Mouse (Mus musculus) left cerebral cortex, adult 8-10 months (tissue): ENCODE results near the gene Angptl4. TPM values are rescaled to one million over a fixed set of nuclear protein-coding genes. Genes with fewer than 3 reads are reported as not detected.
A peak's percentile ranks its signal among the peaks of the same experiment; 100 is the strongest.
"Not testable (repeated sequence)": the region's sequence is repeated elsewhere in the genome, so short reads cannot be mapped to it uniquely, and the experiment has no call there.

Experiments used
- DNase-seq, 2 experiments: peaks; one replicate each; pipeline ENCODE4 v3.0.0; 2022; ENCODE audit warnings: low spot score in 2 of 2
- total RNA-seq, 4 experiments: library from RNA; stranded (reverse); gene quantifications; 2 replicates each; pipeline ENCODE4 v1.2.4; 2022

Angptl4 gene
- total RNA-seq: 1 to 10 TPM; 2.3 to 3.2 (median 2.5) TPM

DNA sequence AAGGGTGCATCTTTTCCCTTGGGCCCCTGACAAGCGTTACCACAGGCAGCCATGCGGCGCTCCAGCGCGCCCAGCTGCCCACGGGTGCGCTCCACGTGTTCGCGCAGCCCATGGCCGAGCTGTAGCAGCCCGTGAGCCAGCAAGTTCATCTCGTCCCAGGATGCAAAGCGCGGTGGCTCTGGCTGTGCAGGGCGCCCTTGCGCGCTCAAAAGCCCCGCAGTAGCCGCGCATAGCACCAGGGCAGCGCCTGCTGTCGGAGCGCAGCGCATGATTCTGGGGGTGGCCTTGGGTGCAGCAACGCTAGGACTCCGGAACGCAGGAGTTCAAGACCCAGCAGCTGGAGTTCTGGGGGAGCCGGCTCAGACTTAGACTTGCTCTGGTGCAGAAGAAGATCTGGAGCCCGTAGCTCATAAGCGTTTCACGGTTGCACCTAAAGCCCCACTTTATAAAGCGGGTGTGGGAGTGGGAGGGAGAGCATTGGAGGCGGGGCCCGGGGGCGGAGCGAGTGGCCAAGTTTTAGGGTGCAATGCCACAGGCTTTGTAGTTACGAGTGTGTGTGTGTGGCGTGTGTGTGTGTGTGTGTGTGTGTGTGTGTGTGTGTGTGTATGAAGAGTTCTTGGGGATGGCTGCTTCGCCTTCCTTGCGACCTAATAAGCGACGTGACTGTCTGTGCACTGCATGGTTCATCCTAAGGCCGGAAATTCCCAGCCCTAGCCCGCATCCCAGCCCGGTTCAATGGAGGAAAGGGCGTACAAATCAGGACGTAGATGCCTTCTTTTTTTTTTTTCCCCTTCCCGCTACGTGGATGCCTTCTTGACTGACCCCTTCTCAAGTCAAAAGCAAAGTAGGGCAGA, at the start of gene Angptl4:
Angptl4 (minus strand) TSS at position 707 of the 854 bp plus-strand sequence.
- DNase-seq: peak in 1 of 2 experiments; percentile 46

DNA sequence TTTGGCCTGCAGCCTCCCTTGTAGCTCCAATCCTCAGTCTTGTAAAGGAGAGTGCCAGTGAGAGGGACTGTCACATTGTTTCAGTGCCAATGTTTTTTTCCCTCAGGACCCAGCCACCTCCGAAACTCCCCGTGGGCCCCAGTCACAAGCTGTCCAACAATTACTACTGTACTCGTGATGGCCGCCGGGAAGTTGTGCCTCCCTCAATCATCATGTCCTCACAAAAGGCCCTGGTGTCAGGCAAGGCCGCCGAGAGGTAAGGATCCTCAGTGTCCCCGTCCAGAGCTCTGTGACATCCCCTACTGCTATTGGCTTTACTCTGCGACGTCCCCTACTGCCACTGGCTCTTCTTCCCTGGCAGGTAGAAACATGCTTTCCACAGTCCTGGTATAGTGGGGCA, 47.9 kb upstream of the Angptl4 start:
- DNase-seq: no peak

DNA sequence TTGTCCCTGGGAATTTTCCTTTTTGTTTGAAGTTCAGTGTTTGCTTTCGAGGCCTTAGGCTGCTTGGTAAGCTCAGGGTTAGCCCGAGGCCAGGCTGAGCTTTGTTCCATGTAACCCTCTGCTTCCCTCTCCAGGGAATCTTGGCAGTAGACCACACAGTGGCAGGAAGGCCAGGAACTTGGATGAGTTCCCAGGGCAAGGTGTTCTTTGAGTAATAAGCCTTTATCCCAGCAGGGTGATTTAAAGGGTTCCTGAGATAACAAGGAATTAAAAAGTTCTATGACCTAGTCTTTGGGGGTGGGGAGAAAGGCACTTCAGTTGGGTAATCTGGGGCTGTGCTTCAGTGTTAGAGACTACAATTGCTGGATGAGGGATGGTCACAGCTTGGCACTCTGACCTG, 47.3 kb upstream of the Angptl4 start:
- DNase-seq: no peak

DNA sequence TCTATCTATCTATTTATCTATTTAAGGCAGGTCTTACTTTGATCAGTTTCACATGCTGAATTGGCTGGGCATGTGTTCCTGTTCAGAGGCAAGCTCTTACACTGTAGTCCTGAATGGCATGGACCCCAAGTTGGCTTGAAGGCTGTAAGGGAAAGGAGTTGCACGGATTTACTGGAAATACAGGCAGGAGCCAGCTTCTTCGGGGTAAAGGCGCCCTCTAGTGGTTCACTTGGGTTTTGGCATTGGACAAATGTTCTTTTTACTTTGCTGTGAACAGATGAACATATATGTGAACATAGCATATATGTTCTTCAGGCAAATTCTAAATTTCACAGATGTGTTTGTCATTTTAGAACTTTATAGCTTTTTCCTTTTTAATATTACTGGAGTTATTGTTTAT, 45.2 kb upstream of the Angptl4 start:
- peak in 1 of 2 experiments; percentile 36 for DNase-seq

DNA sequence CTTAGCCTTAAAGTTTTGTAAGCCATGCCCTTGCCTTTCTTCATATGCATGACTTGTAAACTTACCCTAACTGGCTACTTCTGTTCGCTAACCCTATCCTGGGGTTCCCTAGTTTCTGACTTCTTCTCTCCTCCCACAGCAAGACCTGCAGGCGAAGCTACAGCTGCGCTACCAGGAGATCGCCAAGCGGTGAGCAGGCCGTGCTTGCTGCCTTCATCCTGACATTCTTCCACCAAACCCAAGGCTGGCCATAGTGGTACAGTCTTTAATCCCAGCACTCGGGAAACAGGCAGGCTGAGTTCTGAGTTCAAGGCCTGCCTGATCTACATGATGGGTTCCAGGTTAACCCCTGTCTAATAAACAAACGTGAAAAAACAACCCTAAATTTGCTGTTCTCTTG, 43.8 kb upstream of the Angptl4 start:
- no peak for DNase-seq

DNA sequence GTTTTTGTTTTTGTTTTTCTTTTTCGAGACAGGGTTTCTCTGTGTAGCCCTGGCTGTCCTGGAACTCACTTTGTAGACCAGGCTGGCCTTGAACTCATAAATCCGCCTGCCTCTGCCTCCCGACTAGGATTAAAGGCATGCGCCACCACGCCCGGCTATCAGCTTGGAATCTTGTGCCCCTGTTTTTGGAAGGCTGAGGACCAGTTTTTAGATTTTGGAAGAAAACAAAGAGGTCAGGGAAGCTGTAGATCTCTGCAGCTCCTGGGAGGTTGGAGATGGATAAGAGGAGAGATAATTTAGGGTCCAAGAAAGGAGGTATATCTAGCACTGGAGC, 43.3 kb upstream of the Angptl4 start:
- DNase-seq: not testable (repeated sequence)

DNA sequence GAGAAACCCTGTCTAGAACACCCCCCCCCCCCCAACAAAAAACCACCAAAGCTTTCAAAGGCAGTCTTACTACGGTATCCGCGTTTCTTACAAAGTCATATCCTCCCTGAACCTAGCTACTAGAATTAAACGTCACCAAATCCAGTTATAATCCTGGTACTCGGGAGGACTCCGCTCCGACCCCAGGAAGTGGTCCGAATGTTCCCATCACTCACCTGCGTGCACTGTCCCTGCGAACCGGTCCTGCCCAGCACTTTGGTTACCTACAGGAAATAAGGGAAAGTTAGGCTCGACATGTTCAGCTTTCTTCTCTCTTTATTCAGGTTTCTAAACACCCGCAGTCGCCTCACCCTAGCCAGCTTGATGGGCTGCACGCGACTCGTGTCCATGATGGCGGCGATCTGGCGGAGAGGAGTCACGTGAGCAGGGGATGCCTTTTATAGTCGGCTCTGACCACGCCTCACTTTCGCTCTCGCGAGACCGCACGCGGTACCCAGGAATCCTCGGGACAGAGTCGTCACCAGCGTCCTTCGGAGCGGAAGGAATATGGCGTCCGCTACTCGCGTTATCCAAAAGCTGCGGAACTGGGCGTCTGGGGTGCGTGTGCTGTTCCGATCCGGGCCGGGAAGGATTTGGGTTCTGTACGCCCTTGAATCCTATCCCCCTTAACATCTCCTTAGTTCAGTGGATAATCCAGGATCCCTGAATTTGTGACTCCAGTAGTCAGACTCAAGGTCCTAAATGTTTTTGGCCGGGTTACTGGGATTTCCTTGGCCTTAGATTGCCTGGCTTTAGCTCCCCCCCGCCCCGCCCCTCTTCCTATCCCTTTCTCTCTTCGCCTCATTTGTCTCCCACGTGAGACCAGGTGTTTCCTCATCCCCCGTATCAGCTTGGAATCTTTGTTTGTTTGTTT, 42.7 kb upstream of the Angptl4 start, which contains the start of the genes Rps28 and Ndufa7:
Rps28 (minus strand) TSS at position 479 of the 913 bp plus-strand sequence.
Ndufa7 (plus strand) TSS at position 489 of the 913 bp plus-strand sequence.
- DNase-seq: peak; percentile 96 to 97

DNA sequence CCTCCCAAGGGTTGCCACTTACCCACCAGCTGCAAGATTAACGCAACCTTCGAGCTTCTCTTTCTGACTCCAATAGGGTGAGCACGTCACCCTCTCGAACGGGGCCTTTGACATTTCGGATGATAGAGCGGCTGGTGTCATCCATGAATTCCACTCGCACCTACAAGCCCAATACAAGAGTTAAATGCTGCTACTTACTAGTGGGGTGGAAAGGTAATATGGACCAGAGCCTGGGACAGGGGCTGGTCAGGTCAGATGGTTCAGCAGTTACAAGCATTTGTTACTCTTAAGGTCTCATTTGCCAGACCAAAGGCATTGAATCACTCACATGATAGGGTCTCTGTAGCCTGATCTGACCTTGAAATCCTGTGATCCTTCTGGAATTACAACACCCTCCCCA, 41.5 kb upstream of the Angptl4 start:
- not testable (repeated sequence) for DNase-seq

DNA sequence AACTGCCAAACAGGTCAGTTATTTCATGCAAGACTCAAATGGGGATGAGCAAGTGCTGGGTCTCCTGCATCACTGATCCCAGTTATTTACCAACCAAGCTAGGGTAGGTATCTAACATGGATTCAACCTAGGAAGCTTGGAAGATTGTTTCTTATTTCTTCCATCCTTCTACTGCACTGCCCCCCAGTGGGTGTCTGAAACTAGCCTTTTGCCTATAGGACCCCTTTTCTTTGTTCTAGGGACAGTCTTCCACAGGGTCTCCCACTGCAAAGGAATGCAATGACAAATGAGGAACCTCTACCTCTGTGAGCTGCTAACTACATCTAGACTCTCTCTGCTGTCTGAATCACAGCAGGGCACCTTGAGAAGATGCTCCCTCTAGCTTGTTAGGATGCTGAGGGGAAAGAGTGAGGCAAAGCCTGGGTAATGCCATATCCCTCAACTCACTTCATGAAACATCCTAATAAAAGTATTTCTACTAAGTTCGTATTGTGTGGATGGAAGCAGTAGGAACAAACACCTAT, 40.9 kb upstream of the Angptl4 start:
- DNase-seq: no peak

DNA sequence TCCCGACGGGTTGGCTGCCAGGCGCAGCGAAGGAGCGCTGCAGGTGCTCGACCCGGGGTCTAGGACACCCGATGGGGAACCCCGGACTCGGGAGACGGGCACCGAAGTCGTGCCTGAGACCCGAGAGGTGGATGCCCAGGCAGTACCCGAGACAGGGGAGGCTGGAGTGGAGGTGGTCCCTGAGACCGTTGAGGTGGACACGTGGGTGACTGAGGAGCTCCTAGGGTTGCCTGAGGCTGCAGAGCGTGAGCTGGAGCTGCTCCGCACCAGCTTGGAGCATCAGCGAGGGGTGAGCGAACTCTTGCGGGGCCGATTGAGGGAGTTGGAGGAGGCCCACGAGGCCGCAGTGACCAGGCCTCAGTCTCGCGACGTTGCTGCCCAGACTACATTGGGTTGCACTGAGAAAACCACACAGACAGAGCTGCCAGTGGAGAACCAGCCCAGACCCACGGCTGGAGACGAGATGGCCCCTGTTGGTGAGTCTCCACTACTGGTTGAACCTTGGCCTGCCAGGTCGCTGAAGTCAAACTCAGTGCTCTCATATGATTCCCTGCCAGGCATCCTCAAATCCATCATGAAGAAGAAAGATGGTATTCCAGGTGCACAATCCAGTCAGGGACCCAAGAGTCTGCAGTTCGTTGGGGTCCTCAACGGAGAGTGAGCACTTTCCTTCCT, 36.5 kb upstream of the Angptl4 start:
- peak in 1 of 2 experiments; percentile 57 for DNase-seq

DNA sequence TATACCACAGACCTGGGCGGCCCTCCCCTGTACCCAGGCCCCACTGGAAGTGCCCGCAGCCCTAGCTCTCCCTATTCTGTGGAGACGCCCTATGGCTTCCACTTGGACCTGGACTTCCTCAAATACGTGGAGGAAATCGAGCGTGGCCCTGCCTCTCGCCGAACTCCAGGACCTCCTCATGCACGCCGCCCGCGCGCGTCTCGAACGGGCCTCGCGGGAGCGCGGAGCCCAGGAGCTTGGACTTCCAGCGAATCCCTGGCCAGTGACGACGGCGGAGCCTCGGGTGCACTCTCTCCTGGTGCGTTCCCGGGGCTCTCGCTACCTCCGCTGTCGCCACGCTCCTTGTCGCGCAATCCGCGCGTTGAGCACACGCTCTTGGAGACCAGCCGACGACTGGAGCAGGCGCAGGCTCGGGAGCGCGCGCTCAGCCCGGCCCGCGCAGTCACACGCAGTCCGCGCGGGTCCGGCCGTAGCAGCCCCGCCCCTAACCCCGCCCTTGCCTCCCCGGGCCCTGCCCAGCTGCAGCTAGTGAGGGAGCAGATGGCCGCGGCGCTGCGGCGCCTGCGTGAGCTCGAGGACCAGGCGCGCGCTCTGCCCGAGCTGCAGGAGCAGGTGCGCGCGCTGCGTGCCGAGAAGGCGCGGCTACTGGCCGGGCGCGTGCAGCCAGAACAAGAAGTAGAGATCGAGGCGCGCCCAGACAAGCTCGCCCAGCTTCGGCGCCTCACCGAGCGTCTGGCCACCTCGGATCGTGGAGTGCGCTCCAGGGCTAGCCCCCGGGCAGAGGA, 35.7 kb upstream of the Angptl4 start:
- peak; percentile 73 to 94 for DNase-seq

DNA sequence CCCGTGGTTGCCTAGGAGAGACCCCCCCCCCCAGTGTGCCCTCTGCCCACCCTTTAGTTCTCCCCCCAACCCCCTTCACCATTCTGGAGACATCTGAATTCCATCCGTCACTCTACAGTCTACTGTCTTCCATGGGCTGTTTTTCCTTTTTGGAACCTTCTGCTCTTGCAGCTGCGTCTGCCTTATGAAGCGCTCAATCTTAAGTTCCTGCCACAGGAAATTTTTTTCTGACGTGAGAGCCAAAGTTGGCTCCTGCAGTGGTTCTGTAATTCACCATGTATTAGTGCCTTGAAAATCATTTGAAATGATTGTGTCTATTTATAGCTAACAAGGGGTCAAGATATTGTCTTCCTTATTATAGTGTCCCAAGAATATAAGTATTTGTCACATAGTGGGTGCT, 35.0 kb upstream of the Angptl4 start:
- DNase-seq: no peak

DNA sequence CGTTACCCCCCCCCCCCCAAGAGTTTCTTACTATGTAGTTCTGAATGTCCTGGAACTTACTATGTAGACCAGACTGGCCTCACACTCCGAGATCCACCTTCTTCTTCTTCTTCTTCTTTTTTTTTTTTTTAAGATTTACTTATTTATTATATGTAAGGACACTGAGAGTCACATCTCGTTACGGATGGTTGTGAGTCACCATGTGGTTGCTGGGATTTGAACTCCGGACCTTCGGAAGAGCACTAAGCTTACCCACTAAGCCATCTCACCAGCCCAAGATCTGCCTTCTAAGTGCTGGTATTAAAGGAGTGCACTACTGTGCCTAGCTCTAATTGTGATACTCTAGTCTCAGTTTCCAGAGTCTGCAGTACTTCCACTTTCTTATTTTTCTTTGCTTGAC, 33.8 kb upstream of the Angptl4 start:
- no peak for DNase-seq

DNA sequence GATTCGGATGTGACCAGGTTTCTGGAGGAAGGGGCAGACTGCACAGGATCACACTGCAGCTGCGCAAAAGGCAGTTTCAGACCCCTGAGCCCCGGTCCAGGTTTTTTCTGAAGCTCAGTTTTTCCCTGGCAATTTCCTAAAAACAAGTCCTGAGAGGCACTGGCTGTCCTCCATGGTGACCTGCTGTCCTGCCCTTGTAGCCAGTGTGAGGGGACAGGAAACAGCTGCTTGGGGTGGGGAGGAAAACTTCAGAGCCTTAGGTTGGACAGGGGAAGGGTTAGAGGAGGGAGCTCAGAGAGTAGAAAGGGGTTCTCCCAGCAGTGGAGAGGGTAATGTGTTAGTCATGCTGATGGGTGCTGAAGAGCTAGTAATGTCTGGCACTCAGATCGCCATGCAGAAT, 31.4 kb upstream of the Angptl4 start:
- DNase-seq: no peak

DNA sequence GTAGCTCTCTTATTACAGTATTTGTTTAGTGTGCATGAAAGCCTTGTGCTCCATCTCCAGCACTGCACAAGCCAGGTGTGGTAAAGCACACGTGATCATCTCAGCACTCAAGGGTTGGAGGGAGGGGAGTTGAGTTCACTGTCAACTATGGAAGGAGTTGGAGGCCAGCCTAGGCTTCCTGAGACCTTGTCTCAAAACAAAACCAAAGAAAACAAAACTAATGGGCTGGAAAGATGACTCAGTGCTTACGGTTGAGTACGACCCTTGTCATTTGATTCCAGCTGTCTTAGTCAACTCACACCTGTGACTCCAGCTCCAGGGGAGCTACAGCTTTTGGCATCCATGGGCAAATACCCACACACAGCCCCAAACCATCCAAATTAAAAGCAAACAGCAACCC, 30.8 kb upstream of the Angptl4 start:
- DNase-seq: no peak

DNA sequence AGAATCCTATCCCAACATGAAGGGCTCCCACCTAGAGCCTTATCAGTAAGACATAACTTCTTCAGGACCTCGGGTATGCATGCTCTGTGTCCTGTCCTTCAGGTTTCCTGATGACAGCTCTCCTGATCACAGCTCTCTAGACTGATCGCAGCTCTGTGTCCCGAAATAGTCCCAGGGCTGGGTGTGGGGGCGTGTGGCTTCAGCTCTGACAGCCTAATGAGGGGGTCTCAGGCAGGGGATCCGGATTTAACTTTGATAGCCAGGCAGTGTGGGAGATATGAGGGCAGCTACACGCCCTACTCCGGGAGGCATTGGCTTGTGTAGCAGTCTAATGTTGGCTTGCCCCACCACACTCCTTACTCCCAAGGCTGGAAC, 29.5 kb upstream of the Angptl4 start:
- no peak for DNase-seq

DNA sequence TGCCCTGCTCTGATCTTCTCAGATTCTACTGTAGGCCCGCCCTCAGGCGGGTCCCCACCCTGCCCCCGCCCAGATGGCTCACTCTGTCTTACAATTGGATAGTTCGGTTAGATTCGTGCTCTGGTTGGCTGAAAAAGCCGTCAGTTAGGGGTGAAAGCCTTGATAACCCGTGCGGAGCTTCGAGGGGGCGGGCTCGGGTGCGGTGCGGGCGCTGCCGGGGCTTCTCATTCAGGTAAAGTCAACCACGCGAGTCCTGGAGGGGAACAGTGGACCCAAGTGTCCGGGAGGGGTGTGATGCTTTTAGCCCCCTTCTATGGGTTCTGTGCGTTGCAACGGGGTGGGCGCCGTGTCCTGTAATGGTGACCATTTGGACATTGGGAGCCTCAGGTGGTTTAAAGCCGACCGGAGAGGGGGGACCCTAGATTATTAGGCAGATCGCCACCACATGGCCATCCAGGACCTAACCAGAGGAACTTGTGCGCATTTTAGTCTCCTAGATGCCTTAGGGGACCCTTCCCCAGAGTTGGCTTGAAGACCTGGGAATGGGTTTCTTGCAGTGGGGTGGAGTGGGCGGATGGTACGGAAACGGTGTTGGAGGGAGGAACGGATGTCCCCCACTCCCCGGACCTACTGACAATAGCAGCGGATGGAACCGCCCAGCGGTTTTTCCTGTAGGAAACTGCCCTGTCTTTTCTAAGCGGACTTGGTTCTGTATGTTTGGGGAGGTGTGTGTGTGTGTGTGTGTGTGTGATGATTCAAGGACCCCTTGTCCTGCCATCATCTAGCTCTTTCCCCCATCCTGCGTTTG, 28.9 kb upstream of the Angptl4 start, which contains the start of gene Kank3:
Kank3 (plus strand) TSS at position 186 of the 808 bp plus-strand sequence.
- peak; percentile 86 to 94 for DNase-seq

DNA sequence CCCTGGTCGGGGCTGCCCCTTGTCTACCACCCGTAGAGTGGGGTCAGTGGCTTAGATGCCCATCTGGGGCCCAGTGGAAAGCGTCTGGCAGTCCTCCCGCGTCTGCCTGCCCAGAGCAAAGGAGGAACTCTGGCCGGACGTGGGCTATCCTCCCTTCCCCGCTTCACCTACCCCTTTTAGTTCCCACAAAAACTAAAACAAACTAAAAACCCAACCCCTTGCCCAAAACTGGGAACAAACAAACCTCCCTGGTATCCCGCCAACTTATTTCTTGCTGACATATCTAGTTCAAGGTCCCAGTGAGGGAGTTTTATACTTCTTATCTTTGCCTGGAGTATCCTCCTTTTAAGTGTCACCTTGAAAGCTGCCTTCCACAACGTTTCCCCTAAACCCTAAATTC, 26.6 kb upstream of the Angptl4 start:
- no peak for DNase-seq

DNA sequence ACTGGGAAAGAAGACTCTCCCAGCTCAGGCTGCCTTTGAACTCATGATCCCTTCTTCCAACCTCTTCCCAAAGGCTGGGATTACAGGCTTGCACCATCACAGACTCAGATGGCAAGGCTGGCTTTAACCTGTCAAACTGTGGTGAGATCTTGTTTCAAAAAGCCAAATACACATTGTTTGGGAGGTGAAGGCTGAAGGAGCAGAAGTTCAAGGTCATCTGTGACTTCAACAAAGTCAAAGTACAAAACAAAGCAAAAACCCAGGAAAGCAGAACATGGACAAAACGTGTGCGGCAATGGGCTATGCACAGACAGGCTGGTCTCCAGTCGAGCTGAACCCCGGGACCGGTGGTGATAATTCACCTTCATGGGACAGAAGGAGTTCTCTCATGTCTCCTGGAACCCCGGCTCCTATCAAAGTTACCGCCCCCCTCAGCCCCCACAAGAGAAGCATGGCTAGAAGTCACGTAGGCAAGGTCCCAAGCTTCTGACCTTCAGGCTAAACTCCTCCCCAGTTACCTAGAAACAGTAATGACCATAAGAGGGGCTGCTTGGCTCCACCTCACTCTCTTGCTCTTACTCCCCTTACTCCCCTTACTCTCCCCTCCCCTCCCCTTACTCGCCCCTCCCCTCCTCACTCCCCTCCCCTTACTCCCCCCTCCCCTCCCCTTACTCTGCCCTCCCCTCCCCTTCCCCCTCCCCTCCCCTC, 25.7 kb upstream of the Angptl4 start:
- no peak for DNase-seq
